Mouse (Mus musculus): ENCODE data around the gene Uprt. TPM values are rescaled to one million over a fixed set of nuclear protein-coding genes. Genes with fewer than 3 reads are reported as not detected.

Uprt gene
- total RNA-seq (2014; fragmentation: Nextera tagmentation) (36.6 and 37.5 TPM in 2 replicates), total RNA-seq (2017) (4.3 and 4.5 TPM in 2 replicates), polyA plus RNA-seq (2012) (0.67 and 0.93 TPM in 2 replicates)

GRCm38 (mm10) chrX:104482572-104483443 lies at the start of gene Uprt:
Gene Uprt (plus strand): TSS chrX:104482818.
- H3K4me1 ChIP-seq (ENCODE audit: insufficient read depth, low read depth, low read length), result peaks cover 3% of the 10 kb centered on the region; the same call in 1 of the 2 replicates
- no peaks in the 10 kb centered on the region for H3K9me3 ChIP-seq (replicated peaks)
- TF ChIP-seq TAL1 (conservative IDR thresholded peaks at IDR 0.05; ENCODE audit: low read depth, low read length), result no peak
- TF ChIP-seq POLR2AphosphoS5 (IDR thresholded peaks at IDR 0.05; ENCODE audit: insufficient replicate concordance, low read depth, low read length), result no peak
- no peak for TF ChIP-seq CTCF (IDR thresholded peaks at IDR 0.05; ENCODE audit: low read depth, low read length)
- no peak for TF ChIP-seq GATA1 (IDR thresholded peaks at IDR 0.05; ENCODE audit: borderline replicate concordance, low read length)
- TF ChIP-seq GATA2 (IDR thresholded peaks at IDR 0.05; ENCODE audit: borderline replicate concordance, low read depth, low read length), result no peak
- ATAC-seq (ENCODE audit: extremely low read depth, insufficient number of reproducible peaks, low FRiP score, poor library complexity, severe bottlenecking), result peak; percentile 95
- no peaks in the 10 kb centered on the region for H3K36me3 ChIP-seq (replicated peaks)
- peak within 1 kb of the TSS; percentile 74 for H3K4me3 ChIP-seq (ENCODE audit: low read depth, low read length)
- peak; percentile 64 for DNase-seq (ENCODE audit: low spot score)
- no peaks in the 10 kb centered on the region for H3K27me3 ChIP-seq (ENCODE audit: insufficient read depth, low read length)

GRCm38 (mm10) chrX:104433456-104433855 lies 49.2 kb upstream of the Uprt start:
- Histone ChIP-seq H3K9me3 (replicated peaks) (no peaks in the 10 kb centered on the region), H3K27me3 (ENCODE audit: insufficient read depth, low read length) (no peaks in the 10 kb centered on the region), H3K4me1 (ENCODE audit: insufficient read depth, low read depth, low read length) (no peaks in the 10 kb centered on the region), H3K4me3 (ENCODE audit: low read depth, low read length) (no peak overlapping the region), H3K36me3 (replicated peaks) (no peaks in the 10 kb centered on the region)
- no peak for ATAC-seq (ENCODE audit: extremely low read depth, insufficient number of reproducible peaks, low FRiP score, poor library complexity, severe bottlenecking)
- TF ChIP-seq GATA2 (IDR thresholded peaks at IDR 0.05; ENCODE audit: borderline replicate concordance, low read depth, low read length), result no peak
- TF ChIP-seq GATA1 (IDR thresholded peaks at IDR 0.05; ENCODE audit: borderline replicate concordance, low read length), result no peak
- no peak for TF ChIP-seq POLR2AphosphoS5 (IDR thresholded peaks at IDR 0.05; ENCODE audit: insufficient replicate concordance, low read depth, low read length)
- TF ChIP-seq CTCF (IDR thresholded peaks at IDR 0.05; ENCODE audit: low read depth, low read length), result no peak
- no peak for TF ChIP-seq TAL1 (conservative IDR thresholded peaks at IDR 0.05; ENCODE audit: low read depth, low read length)
- DNase-seq (ENCODE audit: low spot score), result no peak

GRCm38 (mm10) chrX:104452433-104452832 lies 30.2 kb upstream of the Uprt start:
- DNase-seq (ENCODE audit: low spot score) (no peak), ATAC-seq (ENCODE audit: extremely low read depth, insufficient number of reproducible peaks, low FRiP score, poor library complexity, severe bottlenecking) (no peak)
- TF ChIP-seq POLR2AphosphoS5 (IDR thresholded peaks at IDR 0.05; ENCODE audit: insufficient replicate concordance, low read depth, low read length) (no peak), TAL1 (conservative IDR thresholded peaks at IDR 0.05; ENCODE audit: low read depth, low read length) (no peak), CTCF (IDR thresholded peaks at IDR 0.05; ENCODE audit: low read depth, low read length) (no peak), GATA2 (IDR thresholded peaks at IDR 0.05; ENCODE audit: borderline replicate concordance, low read depth, low read length) (no peak), GATA1 (IDR thresholded peaks at IDR 0.05; ENCODE audit: borderline replicate concordance, low read length) (no peak)
- Histone ChIP-seq H3K27me3 (ENCODE audit: insufficient read depth, low read length) (no peaks in the 10 kb centered on the region), H3K4me1 (ENCODE audit: insufficient read depth, low read depth, low read length) (no peaks in the 10 kb centered on the region), H3K9me3 (replicated peaks) (no peaks in the 10 kb centered on the region), H3K4me3 (ENCODE audit: low read depth, low read length) (no peak overlapping the region), H3K36me3 (replicated peaks) (no peaks in the 10 kb centered on the region)

- no peak for TF ChIP-seq GATA1 (IDR thresholded peaks at IDR 0.05; ENCODE audit: borderline replicate concordance, low read length)
- TF ChIP-seq GATA2 (IDR thresholded peaks at IDR 0.05; ENCODE audit: borderline replicate concordance, low read depth, low read length), result no peak
- TF ChIP-seq POLR2AphosphoS5 (IDR thresholded peaks at IDR 0.05; ENCODE audit: insufficient replicate concordance, low read depth, low read length), result no peak
- TF ChIP-seq TAL1 (conservative IDR thresholded peaks at IDR 0.05; ENCODE audit: low read depth, low read length), result no peak
- no peak for TF ChIP-seq CTCF (IDR thresholded peaks at IDR 0.05; ENCODE audit: low read depth, low read length)
- H3K4me3 ChIP-seq (ENCODE audit: low read depth, low read length), result no peak overlapping the region
- ATAC-seq (ENCODE audit: extremely low read depth, insufficient number of reproducible peaks, low FRiP score, poor library complexity, severe bottlenecking) (no peak), DNase-seq (ENCODE audit: low spot score) (no peak)
- H3K36me3 ChIP-seq (replicated peaks), result no peaks in the 10 kb centered on the region
- no peaks in the 10 kb centered on the region for H3K4me1 ChIP-seq (ENCODE audit: insufficient read depth, low read depth, low read length)
- peaks cover 3% of the 10 kb centered on the region; the same call in 1 of the 2 replicates for H3K27me3 ChIP-seq (ENCODE audit: insufficient read depth, low read length)
- H3K9me3 ChIP-seq (replicated peaks), result no peaks in the 10 kb centered on the region
Observed at GRCm38 (mm10) chrX:104461755-104462154, 20.9 kb upstream of the Uprt start.

GRCm38 (mm10) chrX:104464376-104464775 lies 18.2 kb upstream of the Uprt start:
- H3K4me1 ChIP-seq (ENCODE audit: insufficient read depth, low read depth, low read length), result no peaks in the 10 kb centered on the region
- no peaks in the 10 kb centered on the region for H3K9me3 ChIP-seq (replicated peaks)
- DNase-seq (ENCODE audit: low spot score) (no peak), ATAC-seq (ENCODE audit: extremely low read depth, insufficient number of reproducible peaks, low FRiP score, poor library complexity, severe bottlenecking) (no peak)
- H3K4me3 ChIP-seq (ENCODE audit: low read depth, low read length), result no peak overlapping the region
- H3K27me3 ChIP-seq (ENCODE audit: insufficient read depth, low read length), result peaks cover 3% of the 10 kb centered on the region; the same call in 1 of the 2 replicates
- TF ChIP-seq GATA2 (IDR thresholded peaks at IDR 0.05; ENCODE audit: borderline replicate concordance, low read depth, low read length) (no peak), GATA1 (IDR thresholded peaks at IDR 0.05; ENCODE audit: borderline replicate concordance, low read length) (no peak), CTCF (IDR thresholded peaks at IDR 0.05; ENCODE audit: low read depth, low read length) (no peak), POLR2AphosphoS5 (IDR thresholded peaks at IDR 0.05; ENCODE audit: insufficient replicate concordance, low read depth, low read length) (no peak), TAL1 (conservative IDR thresholded peaks at IDR 0.05; ENCODE audit: low read depth, low read length) (no peak)
- no peaks in the 10 kb centered on the region for H3K36me3 ChIP-seq (replicated peaks)

- no peaks in the 10 kb centered on the region for H3K9me3 ChIP-seq (replicated peaks)
- TF ChIP-seq CTCF (IDR thresholded peaks at IDR 0.05; ENCODE audit: low read depth, low read length) (no peak), TAL1 (conservative IDR thresholded peaks at IDR 0.05; ENCODE audit: low read depth, low read length) (no peak), GATA1 (IDR thresholded peaks at IDR 0.05; ENCODE audit: borderline replicate concordance, low read length) (no peak), POLR2AphosphoS5 (IDR thresholded peaks at IDR 0.05; ENCODE audit: insufficient replicate concordance, low read depth, low read length) (no peak), GATA2 (IDR thresholded peaks at IDR 0.05; ENCODE audit: borderline replicate concordance, low read depth, low read length) (no peak)
- DNase-seq (ENCODE audit: low spot score) (no peak), ATAC-seq (ENCODE audit: extremely low read depth, insufficient number of reproducible peaks, low FRiP score, poor library complexity, severe bottlenecking) (no peak)
- H3K4me3 ChIP-seq (ENCODE audit: low read depth, low read length), result no peak overlapping the region
- H3K36me3 ChIP-seq (replicated peaks), result no peaks in the 10 kb centered on the region
- no peaks in the 10 kb centered on the region; the same call in 1 of the 2 replicates for H3K4me1 ChIP-seq (ENCODE audit: insufficient read depth, low read depth, low read length)
- no peaks in the 10 kb centered on the region for H3K27me3 ChIP-seq (ENCODE audit: insufficient read depth, low read length)
Observed at GRCm38 (mm10) chrX:104478041-104478440, 4.6 kb upstream of the Uprt start.

Data from G1E (cell line).